Mouse (Mus musculus) thymus, postnatal 10 days (tissue): Measurements from ENCODE around the gene Bank1.

ENCODE experiments used
- DNase-seq, 2 experiments: peaks; one replicate each; pipeline ENCODE4 v3.0.0; 2021; ENCODE audit warnings: low spot score in 2 of 2

The Bank1 gene

DNA sequence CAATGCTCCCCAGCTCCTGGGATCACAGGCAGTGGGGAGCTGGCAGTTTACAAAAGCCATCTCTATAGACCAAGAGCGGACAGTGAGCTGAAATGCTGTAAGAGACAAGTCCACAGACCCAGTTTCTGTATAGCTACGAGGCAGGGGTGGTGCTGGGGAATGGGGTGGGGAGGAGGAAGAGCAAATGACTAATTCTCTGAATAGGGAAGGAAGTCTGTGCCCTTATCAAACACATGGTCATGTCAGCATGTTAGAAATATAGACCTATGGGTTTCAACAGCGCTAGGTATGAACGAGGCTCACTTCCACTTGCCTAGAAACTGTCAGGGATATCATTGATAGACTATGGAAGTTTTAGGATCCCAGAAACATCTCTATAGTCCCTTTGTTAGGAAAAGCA lies 73.0 kb downstream of the Bank1 start:
- no peak for DNase-seq

GRCm38 (mm10) chr3:136251578-136251977 lies 74.3 kb downstream of the Bank1 start:
- no peak for DNase-seq

DNA sequence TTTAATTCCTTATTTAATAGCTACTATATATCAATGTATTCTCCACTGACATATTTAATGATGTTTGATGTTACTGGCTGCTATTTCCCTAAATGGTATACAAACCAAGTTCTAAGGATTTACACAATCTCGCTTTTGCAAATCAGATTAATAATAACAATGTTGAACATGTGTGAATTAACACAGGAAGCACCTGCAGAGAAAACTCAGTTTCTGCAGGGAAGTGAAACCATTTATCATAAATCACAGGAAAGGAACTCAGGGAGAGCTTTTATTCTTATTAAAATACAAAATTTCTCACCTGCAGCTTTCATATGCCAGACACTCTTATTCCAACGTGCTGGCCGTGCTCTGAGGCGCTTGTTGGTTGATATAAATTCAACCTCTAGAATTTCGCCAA lies 78.5 kb downstream of the Bank1 start:
- DNase-seq: no peak

- DNase-seq: no peak
Measured at GRCm38 (mm10) chr3:136244931-136245330, 80.9 kb downstream of the Bank1 start.

- no peak for DNase-seq
Measured at GRCm38 (mm10) chr3:136238790-136239189, 87.1 kb downstream of the Bank1 start.

DNA sequence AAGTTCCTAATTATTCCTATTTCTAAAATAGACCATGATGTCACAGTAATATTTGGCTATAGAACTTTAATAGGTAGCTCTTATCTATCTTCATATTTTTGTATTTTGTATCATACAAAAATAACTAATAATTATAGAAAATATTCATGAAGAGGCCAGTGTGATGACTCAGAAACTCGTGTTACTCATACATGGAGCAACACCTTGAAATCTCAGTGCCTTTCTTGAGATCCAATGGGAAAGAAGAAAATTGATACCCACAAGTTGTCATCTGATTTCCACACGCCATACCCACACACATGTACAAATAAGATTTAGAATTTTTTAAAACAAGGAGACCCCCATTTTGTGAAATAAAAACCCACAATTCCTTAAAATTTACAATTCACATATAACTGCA lies 92.4 kb downstream of the Bank1 start:
- DNase-seq: no peak

GRCm38 (mm10) chr3:136230602-136231151 lies 95.2 kb downstream of the Bank1 start:
- no peak for DNase-seq

DNA sequence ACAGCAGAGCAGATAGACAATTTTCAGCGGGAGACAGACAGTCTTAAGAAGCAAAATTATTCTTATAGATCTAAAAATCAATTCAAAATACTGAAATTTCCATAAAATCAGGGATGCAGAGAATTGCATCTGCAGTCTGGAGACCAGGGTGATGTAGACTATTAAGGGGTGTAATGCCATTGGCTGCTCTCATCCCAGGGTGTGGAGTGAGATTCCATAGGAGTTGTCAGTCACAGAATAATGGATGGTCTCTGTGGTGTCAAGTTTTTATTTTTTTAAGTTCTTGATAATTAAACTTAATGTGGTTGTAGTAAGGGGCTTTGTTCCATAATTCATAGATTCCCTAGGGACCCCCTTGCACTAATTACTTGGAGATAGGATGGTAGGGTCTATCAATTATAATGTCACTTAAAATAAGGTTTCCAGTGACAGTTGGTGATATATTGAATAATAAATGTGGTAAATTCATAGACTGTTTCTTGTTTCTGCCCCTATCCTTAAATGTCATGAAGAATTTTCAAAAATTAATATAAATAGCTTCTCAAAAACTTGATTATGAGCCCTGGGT lies 136.1 kb downstream of the Bank1 start:
- DNase-seq: no peak

GRCm38 (mm10) chr3:136186548-136187113 lies 139.2 kb downstream of the Bank1 start:
- no peak for DNase-seq

GRCm38 (mm10) chr3:136171631-136172030 lies 154.2 kb downstream of the Bank1 start:
- DNase-seq: no peak

DNA sequence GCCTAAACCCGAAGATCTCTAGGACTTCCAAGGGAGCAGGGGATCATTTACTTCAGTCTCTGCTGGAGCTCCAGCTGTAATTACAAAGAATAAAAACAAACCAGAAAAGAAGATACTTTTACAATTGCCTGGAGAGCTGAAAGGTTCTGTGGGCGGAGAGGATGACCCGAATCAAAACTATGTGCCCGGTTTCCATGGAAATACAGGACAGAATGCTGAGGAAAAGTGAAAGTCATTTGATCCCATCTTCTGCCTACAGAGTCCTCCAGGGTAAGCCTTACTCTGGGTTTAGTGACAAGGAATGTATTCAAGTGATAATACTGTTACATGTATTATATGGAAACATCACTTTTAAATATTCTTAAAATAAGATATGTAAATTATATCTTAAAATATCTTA lies 157.8 kb downstream of the Bank1 start:
- no peak for DNase-seq

DNA sequence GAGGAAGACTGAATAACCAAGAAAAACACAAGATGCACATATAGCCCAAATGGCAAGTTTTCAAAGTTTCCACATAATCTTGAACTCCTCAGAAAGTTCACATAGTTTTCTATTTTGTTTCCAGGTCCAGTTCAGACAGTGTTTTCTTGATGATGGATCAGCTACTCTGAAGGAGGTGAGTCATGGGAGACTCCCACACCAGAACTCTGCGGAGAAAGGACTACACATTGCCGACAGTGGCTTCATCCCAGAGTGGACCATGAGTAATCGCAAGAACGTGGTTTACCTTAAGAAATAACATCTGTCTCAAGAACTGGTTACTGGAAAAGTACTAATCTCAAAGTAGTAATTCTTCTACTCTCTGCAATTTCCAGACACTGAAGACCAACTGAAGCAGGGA lies 159.2 kb downstream of the Bank1 start:
- no peak for DNase-seq

DNA sequence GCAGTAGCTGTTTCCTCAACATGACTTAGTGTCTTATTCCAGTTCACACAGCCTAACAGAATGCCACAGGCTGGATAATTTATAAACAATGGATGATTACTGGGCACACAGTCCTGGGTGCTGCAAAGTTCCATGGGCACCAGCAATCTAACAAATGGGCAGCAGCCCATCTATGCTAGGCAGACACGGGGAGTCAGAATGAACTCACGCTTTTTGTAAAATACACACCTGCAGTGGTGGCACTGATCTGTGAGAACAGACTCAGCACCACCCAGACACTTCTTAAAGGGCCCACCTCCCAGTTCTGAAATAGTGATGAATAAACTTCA lies 159.9 kb downstream of the Bank1 start:
- DNase-seq: no peak

DNA sequence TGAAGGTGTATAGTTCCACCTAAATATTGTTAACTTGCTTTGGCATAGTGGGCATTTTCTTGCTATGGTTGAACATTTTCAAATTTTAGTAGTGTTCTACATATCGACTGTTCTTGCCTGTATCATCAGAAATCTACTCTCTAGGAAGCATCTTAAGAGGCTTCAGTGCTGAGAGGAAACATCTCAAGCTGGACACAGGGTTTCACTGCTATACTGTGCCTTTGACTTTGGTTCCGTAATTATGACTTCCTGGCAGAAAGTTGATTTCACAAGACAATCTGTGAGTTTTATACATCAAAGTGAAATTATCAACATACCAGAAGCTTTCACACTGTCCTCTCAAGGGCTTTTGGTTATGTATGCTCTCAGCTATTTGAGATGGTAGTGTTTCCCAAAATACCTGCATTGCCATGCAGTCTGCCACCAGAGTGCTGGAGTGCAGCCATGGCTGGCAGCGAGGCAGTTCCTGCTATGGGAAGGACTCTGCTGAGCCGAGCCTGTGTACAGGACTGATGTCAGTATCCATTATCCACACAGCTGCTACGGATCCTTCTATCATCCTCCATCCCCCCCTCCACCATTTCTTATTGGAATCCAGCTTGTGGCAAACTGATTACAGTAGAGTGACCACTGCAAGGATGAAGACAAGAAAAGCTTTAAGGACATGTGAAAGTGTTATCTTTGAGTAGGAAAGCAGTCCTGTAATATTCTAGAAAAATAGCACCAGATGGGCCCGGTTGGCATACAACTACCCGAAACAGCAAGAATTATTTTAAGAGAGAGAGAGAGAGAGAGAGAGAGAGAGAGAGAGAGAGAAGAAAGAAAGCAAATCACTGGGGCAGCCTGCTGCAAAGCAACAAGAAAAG lies 160.5 kb downstream of the Bank1 start:
- no peak for DNase-seq

GRCm38 (mm10) chr3:136158059-136158458 lies 167.8 kb downstream of the Bank1 start:
- DNase-seq: no peak

- no peak for DNase-seq
Measured at GRCm38 (mm10) chr3:136155555-136155954, 170.3 kb downstream of the Bank1 start.

GRCm38 (mm10) chr3:136150886-136151285 lies 175.0 kb downstream of the Bank1 start:
- no peak for DNase-seq

DNA sequence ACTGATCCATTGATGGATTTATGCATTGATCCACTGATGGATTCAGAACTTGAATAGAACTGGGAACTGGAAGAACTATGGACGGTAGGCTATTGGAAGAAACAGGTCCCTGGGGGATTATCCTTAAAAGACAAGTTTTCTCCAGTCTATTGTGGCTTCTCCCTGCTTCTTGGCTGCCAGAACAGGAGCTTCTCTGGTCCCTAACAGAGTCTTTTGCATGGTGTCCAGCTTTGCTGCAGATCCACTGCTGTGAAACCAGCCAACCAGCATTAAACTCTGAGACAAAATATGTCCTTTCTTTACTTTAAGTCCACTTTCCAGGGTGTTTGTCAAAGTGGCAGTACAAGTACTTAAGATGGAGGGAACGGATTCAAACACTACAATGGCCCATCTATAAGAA lies 178.7 kb downstream of the Bank1 start:
- DNase-seq: no peak

DNA sequence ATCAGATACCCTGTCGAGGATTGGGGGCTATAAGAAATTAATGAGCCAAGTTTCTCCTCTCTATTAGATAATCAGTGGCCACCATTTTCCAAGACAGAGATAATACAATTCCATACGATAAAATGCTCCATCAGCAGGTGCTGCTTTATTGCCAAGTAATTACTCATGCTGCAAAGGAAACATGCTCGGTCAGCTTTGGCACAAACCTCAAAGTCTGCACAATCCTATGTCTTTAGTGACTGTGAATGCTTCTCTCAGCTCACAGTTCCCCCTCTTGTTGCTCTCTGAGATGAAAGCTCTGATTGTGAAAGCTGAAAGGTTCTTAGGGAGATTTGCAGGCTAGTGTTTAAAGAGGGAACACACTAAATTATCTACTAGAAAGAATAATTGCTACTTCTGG lies 193.9 kb downstream of the Bank1 start:
- DNase-seq: no peak

DNA sequence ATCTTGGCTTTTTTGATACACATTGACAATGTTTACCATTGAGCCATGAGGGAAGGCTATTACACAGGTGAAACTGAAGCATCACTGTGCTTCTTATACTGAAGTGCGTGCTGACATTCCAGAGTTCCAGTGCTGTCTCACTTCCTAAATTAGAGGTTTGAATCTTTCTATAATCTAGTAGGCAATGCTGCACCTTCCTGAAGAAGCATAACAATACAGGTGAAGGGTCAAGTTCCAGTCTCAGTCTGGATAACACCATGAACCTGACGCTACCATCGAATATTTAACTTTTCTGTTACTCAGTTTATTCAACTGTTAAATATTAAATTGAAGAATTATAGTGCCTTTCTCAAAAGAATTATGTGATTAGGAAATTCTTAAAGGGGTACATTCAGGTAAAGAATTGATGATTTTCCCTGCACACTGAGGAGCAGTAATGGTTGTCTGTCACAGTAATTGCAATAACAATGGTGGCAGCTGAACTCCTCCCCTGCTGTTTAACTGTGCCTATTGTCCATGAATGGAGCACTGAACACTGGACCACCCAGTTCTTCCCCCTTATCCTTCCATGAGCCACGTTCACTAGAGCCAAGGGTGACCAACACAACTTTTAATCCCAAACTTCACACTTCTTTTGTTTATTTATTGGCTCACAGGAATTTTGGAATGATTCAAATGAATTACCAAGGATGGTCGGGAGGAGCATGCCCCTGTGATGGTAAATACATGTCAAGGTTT lies 210.2 kb downstream of the Bank1 start:
- DNase-seq: no peak

DNA sequence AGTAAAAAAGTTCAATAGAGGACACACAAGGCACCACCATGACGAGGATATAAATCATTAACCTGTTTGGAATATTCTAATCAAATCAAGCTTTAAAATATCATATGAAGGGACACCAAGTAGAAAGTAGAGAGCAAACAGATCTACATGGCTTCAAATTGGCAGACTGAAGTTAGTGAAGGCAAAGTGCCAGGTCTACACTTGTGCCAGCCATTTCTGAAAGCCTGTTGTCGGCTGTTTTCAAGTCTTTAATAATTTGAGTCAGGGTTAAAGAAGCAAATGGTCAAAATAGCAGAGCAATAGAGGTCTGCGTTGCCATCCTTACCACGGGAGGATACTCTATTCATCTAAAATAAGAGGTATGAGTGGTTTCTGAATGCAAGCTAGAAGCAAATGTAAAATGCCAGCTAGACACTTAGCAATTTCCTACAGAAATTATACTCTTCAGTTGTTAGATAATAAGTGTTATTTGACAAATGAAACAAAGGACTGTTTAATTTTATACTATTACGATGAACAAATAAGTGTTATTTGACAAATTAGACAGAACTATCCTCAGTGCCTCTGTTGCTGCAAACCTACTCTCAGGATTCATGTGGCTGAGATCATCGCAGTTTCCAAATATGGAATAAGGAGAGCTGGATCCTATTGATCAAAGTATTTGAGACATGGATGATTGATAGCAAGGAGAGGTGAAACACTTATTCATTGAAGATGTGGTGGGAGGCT lies 216.3 kb downstream of the Bank1 start:
- no peak for DNase-seq

DNA sequence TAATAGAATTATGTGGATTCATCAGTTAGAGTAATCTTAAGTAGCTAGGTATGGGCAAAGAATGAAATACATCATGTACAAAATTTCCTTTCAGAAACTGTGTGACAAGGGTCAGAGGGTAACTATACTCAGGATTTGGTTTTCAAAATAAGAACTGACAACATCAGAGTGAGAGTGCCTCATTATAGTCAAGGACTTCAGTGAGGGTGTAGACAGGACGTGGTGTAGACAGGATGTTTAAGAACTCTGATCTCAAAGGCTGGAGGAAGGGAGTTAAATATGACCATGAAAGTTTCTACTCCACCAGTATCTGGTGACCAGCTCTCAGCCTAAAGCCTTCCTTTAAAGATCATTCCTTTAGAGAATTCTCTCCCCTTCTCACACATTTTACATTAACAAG lies 219.4 kb downstream of the Bank1 start:
- no peak for DNase-seq
